Mouse (Mus musculus) heart, adult 2 months (tissue): Measurements from ENCODE around the gene Eepd1.

Experiments used
- EP300 ChIP-seq: fragments of 200-500 bp; IDR thresholded peaks from 2 replicates; pipeline ENCODE4 v1.6.1; 2011; ENCODE audit warnings: low read depth, low read length, control low read depth; ENCODE audit not compliant: insufficient read depth
- POLR2A ChIP-seq: fragments of 200-500 bp; IDR thresholded peaks from 2 replicates; pipeline ENCODE4 v1.6.1; 2011; ENCODE audit warnings: mild to moderate bottlenecking, low read depth, low read length, control low read depth; ENCODE audit not compliant: insufficient read depth

DNA sequence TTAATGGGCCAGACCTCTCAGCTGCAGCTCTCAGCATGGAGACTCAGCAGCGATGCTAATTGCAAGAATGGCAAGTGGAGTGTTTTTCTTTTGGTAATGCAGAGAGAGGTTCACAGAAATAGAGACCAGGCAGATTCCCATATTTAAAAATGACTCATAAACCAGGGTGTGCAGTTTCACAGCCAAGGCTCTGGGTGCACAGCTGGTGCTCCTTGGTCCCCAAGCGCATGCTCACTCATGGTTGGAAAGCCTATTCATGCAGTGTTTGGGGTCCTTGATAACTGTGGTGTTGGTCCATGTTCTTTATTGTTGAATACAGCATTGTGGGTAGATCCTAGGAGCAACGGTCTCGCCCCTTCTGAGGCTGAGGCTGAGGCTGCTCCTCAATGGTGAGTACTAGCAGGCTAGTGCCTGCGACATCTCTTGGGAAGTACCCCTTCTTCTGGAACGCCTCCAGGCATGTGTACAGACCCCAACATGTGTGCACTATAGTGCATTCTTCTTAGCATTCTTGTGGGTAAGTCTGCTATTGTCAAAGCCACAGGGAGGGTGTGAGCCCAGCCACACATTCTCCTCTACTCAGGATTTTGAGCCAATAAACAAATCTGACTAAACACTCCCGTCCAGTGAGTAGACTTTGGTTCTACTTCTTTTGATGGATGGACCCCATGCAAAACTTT lies 46.2 kb downstream of the Eepd1 start:
- no peak for TF ChIP-seq EP300
- TF ChIP-seq POLR2A = no peak
